ENCODE assay signal across 17 mouse cellular contexts in the genomic region with DNA sequence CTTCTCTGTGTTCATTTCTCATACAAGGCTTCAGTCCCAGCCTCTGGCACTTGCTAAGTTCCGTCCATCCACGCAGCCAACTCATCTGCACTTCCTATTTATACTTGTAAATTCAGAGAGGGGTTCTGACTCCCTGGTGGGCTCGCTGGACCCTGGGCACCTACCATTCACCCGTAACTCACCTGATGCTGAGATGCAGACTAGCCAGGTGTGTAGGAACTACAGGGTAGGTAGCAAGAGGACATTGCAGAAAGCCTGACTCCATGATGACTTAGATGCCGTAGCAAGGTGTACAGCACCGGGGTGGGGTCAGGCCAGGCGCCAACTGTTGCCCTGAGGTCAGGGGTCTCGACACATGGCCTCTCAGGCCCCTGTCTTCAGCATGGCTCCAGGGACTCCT. TPM values are rescaled to one million over a fixed set of nuclear protein-coding genes. Genes with fewer than 3 reads are reported as not detected.
DNase-seq lines count a peak whose midpoint lies in the region; ATAC-seq lines count a peak whose summit lies in the region.
"Had no signal": no experiment of that assay in that cellular context is flagged by ENCODE, and none has a peak within 500 bp of the region (broad histone marks: within the 10 kb centered on the region; RNA-seq: fewer than 3 reads in every experiment).

No protein-coding gene starts in this region.

- no peak for ATAC-seq in heart, embryonic 11.5 days (replicated peaks; ENCODE audit: insufficient number of reproducible peaks, low FRiP score, low TSS enrichment)
- ATAC-seq in midbrain, embryonic 13.5 days, result no peak
- ATAC-seq: midbrain, embryonic 16.5 days had no signal

- H3K9ac ChIP-seq in heart, embryonic 11.5 days (ENCODE audit: low read depth, low read length), result no peak overlapping the region
- no peak overlapping the region for H3K9ac ChIP-seq in midbrain, embryonic 13.5 days (replicated peaks)
- H3K9ac ChIP-seq: hindbrain, embryonic 15.5 days; lung, embryonic 14.5 days; neural tube, embryonic 12.5 days had no signal

- no peaks in the 10 kb centered on the region for H3K9me3 ChIP-seq in heart, embryonic 11.5 days (replicated peaks; ENCODE audit: control insufficient read depth, low read length)
- H3K9me3 ChIP-seq in midbrain, embryonic 10.5 days (replicated peaks), result no peaks in the 10 kb centered on the region
- no peaks in the 10 kb centered on the region for H3K9me3 ChIP-seq in midbrain, embryonic 13.5 days
- H3K9me3 ChIP-seq: hindbrain, embryonic 15.5 days; neural tube, embryonic 12.5 days had no signal

- peaks cover 14% of the 10 kb centered on the region for H3K27me3 ChIP-seq in heart, embryonic 11.5 days (ENCODE audit: control insufficient read depth, insufficient read depth, low read length)
- peaks cover 13% of the 10 kb centered on the region for H3K27me3 ChIP-seq in midbrain, embryonic 10.5 days (ENCODE audit: low read depth, poor library complexity, severe bottlenecking)
- peaks cover 6% of the 10 kb centered on the region for H3K27me3 ChIP-seq in midbrain, embryonic 13.5 days
- H3K27me3 ChIP-seq: hindbrain, embryonic 15.5 days had no signal

- intact Hi-C loops in left cerebral cortex, postnatal 25 days (cut with DNase I), result no loop called here

- H3K27ac ChIP-seq in heart, embryonic 11.5 days (ENCODE audit: low read depth, low read length), result no peak overlapping the region
- no peak overlapping the region for H3K27ac ChIP-seq in midbrain, embryonic 10.5 days (replicated peaks)
- no peak overlapping the region for H3K27ac ChIP-seq in midbrain, embryonic 13.5 days
- H3K27ac ChIP-seq: heart, adult 2 months; hindbrain, embryonic 15.5 days; macrophage; neural tube, embryonic 12.5 days had no signal

- peak; percentile 85 for DNase-seq in heart, adult 11 months
- peak; percentile 10 for DNase-seq in midbrain, embryonic 10.5 days (ENCODE audit: low spot score)
- DNase-seq in cerebellum, adult 11-12 months, result peak; percentile 44
- peak; percentile 37 for DNase-seq in cerebellum, adult 9-10 months
- no peak for DNase-seq in natural killer cell, adult 2 months (ENCODE audit: low spot score in 2 of 2)
- no peak for DNase-seq in left cerebral cortex, postnatal 25 days (ENCODE audit: low spot score in 2 of 2)
- DNase-seq: heart, postnatal 10 days; kidney, adult 18-20 months; kidney, postnatal 14 days; lung, embryonic 14.5 days had no signal

- WGBS in heart, embryonic 11.5 days (ENCODE audit: insufficient replicate concordance), result 82% methylated on average over 8 of the region's 8 CpGs
- WGBS in midbrain, embryonic 10.5 days, result 84% methylated on average over 8 of the region's 8 CpGs
- WGBS in midbrain, embryonic 13.5 days, result 89% methylated on average over 8 of the region's 8 CpGs

- no peak overlapping the region for H3K4me3 ChIP-seq in heart, embryonic 11.5 days (ENCODE audit: low read depth, low read length)
- H3K4me3 ChIP-seq in midbrain, embryonic 10.5 days, result no peak overlapping the region
- no peak overlapping the region for H3K4me3 ChIP-seq in midbrain, embryonic 13.5 days (replicated peaks)
- H3K4me3 ChIP-seq: heart, adult 2 months; hindbrain, embryonic 15.5 days; neural tube, embryonic 12.5 days had no signal

- H3K4me2 ChIP-seq in heart, embryonic 11.5 days, result no peak overlapping the region
- H3K4me2 ChIP-seq in midbrain, embryonic 13.5 days (replicated peaks), result no peak overlapping the region
- H3K4me2 ChIP-seq: hindbrain, embryonic 15.5 days; lung, embryonic 14.5 days; neural tube, embryonic 12.5 days had no signal

- H3K36me3 ChIP-seq in heart, embryonic 11.5 days (ENCODE audit: control insufficient read depth, insufficient read depth, low read length), result no peaks in the 10 kb centered on the region
- no peaks in the 10 kb centered on the region for H3K36me3 ChIP-seq in midbrain, embryonic 10.5 days
- H3K36me3 ChIP-seq in midbrain, embryonic 13.5 days, result no peaks in the 10 kb centered on the region
- H3K36me3 ChIP-seq: hindbrain, embryonic 15.5 days; neural tube, embryonic 12.5 days had no signal

- no peaks in the 10 kb centered on the region for H3K4me1 ChIP-seq in heart, embryonic 11.5 days (ENCODE audit: control insufficient read depth, insufficient read depth, low read length)
- H3K4me1 ChIP-seq in midbrain, embryonic 10.5 days, result 0 out of 2 replicates have a peak, but pooled peaks cover 10% of the 10 kb centered on the region
- 0 out of 2 replicates have a peak, but pooled peaks cover 4% of the 10 kb centered on the region for H3K4me1 ChIP-seq in midbrain, embryonic 13.5 days (replicated peaks)
- H3K4me1 ChIP-seq: hindbrain, embryonic 15.5 days had no signal

RNA-seq across cellular contexts. Expression of a gene that starts 6.7 kb away (rescaled TPM):
- 11.7 TPM in 2 replicates for polyA plus RNA-seq in heart, embryonic 11.5 days (2014; fragmentation: Nextera tagmentation; extraction: Ambion mirVana)
- 5.8 and 6.7 TPM in 2 replicates for polyA plus RNA-seq in midbrain, embryonic 10.5 days (2016; fragmentation: Nextera tagmentation; extraction: Ambion mirVana)
- polyA plus RNA-seq in midbrain, embryonic 13.5 days (2015; fragmentation: Nextera tagmentation; extraction: Ambion mirVana), result 37.8 and 39.6 TPM in 2 replicates
- 100 to 1,000 TPM; 158 TPM for total RNA-seq in left cerebral cortex, postnatal 25 days (2021)
- polyA plus RNA-seq: macrophage had no signal

RNA-seq across cellular contexts. Expression of a gene that starts 47.2 kb away (rescaled TPM):
- polyA plus RNA-seq in heart, embryonic 11.5 days (2014; fragmentation: Nextera tagmentation; extraction: Ambion mirVana), result 14.9 and 15.6 TPM in 2 replicates
- polyA plus RNA-seq in midbrain, embryonic 10.5 days (2016; fragmentation: Nextera tagmentation; extraction: Ambion mirVana), result 17.6 and 18.0 TPM in 2 replicates
- 12.6 and 15.5 TPM in 2 replicates for polyA plus RNA-seq in midbrain, embryonic 13.5 days (2015; fragmentation: Nextera tagmentation; extraction: Ambion mirVana)
- 10 to 100 TPM; 22.6 to 23.7 TPM for total RNA-seq in left cerebral cortex, postnatal 25 days (2021)

Comparison
In these comparisons a context has a peak if more than half of its experiments do, and no peak if none do; other contexts are left out.
1. DNase-seq: peak in heart, adult 11 months (single experiment), midbrain, embryonic 10.5 days (single experiment), cerebellum, adult 11-12 months (single experiment) and cerebellum, adult 9-10 months (single experiment); none in natural killer cell, adult 2 months (0 of 2) and left cerebral cortex, postnatal 25 days (0 of 2).